Mouse (Mus musculus) brain, embryonic 14.5 days (tissue): ENCODE data around the gene Nrde2.

Source experiments
- CTCF ChIP-seq: fragments of 200-500 bp; IDR thresholded peaks from 2 replicates; pipeline ENCODE4 v1.5.1; 2012; ENCODE audit warnings: inconsistent platforms, mild to moderate bottlenecking, moderate library complexity, borderline replicate concordance; ENCODE audit not compliant: insufficient read depth, insufficient read length; ENCODE audit errors: extremely low read depth
- POLR2A ChIP-seq: fragments of 200-500 bp; IDR thresholded peaks from 2 replicates; pipeline ENCODE4 v1.6.1; 2012; ENCODE audit warnings: mild to moderate bottlenecking, inconsistent platforms, borderline replicate concordance; ENCODE audit not compliant: poor library complexity, insufficient read depth, insufficient read length, severe bottlenecking; ENCODE audit errors: extremely low read depth

DNA sequence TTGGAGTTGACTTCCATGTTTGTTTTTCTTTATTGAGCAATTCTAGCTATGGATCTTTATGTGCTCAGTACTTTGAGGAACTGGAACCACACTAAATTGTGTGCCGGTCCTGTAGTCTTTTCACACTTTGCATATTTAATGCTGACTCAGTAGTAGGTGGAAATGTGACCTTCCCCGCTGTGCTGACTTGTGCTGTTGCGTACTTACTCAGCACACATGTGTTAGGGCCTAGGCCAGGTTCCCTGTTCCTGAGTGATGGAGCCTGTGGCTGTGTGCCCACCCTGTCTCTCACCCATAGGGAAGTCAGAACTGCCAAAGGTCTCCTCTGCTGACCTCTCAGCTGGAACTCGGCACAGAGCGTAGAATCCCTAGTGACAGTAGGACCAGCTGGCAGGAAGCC is 43.5 kb downstream of the Nrde2 start:
- no peak for TF ChIP-seq CTCF
- TF ChIP-seq POLR2A, result no peak
